Mouse (Mus musculus) midbrain, embryonic 15.5 days (tissue): ENCODE data around the gene Akap2. TPM values are rescaled to one million over a fixed set of nuclear protein-coding genes. Genes with fewer than 3 reads are reported as not detected.

ENCODE experiments used
- ATAC-seq: fragments of 200-750 bp; cut with Nextera tagmentation; replicated peaks from 2 replicates; pipeline ENCODE4 v1.8.0; 2017; ENCODE audit warnings: moderate TSS enrichment
- H3K27ac ChIP-seq: fragments of 300-500 bp; sonication (generic); 2 replicates; pipeline ENCODE4 v1.5.1; 2015; ENCODE audit warnings: mild to moderate bottlenecking, inconsistent platforms
- H3K27me3 ChIP-seq: fragments of 300-500 bp; sonication (generic); replicated peaks from 2 replicates; pipeline ENCODE4 v1.6.1; 2015; ENCODE audit warnings: inconsistent platforms
- H3K36me3 ChIP-seq: fragments of 300-500 bp; sonication (generic); replicated peaks from 2 replicates; pipeline ENCODE4 v1.6.1; 2015; ENCODE audit warnings: inconsistent platforms
- H3K4me1 ChIP-seq: fragments of 300-500 bp; sonication (generic); 2 replicates; pipeline ENCODE4 v1.6.1; 2015; ENCODE audit warnings: inconsistent platforms
- H3K4me2 ChIP-seq: fragments of 300-500 bp; sonication (generic); 2 replicates; pipeline ENCODE4 v1.6.1; 2015; ENCODE audit warnings: inconsistent platforms, mild to moderate bottlenecking, moderate library complexity
- H3K4me3 ChIP-seq: fragments of 300-500 bp; sonication (generic); 2 replicates; pipeline ENCODE4 v1.5.1; 2015; ENCODE audit warnings: mild to moderate bottlenecking, inconsistent platforms
- H3K9ac ChIP-seq: fragments of 300-500 bp; sonication (generic); 2 replicates; pipeline ENCODE4 v1.6.1; 2015; ENCODE audit warnings: mild to moderate bottlenecking, inconsistent platforms
- H3K9me3 ChIP-seq: fragments of 300-500 bp; sonication (generic); 2 replicates; pipeline ENCODE4 v1.6.1; 2016; ENCODE audit warnings: inconsistent platforms
- WGBS: fragments of 180-500 bp; shearing (Covaris S2); methylation state at CpG from one replicate; pipeline ENCODE4 v1.1.7; 2015; ENCODE audit warnings: mixed read lengths; 5-methylcytosine and 5-hydroxymethylcytosine counted together
- polyA plus RNA-seq: library from polyadenylated mRNA; unstranded; fragments of >200 nt; fragmentation: Nextera tagmentation; extraction: Ambion mirVana; gene quantifications from 2 replicates; pipeline ENCODE4 v1.2.1, GENCODE M21; 2015

The Akap2 gene
- polyA plus RNA-seq, 1 experiment from 2014 or later = 10.2 TPM

GRCm38 (mm10) chr4:57738856-57739552 is 21.5 kb downstream of the Akap2 start:
- H3K9ac ChIP-seq = no peak overlapping the region
- WGBS = 27% methylated on average over 8 of the region's 8 CpGs
- H3K4me1 ChIP-seq = no peaks in the 10 kb centered on the region
- no peaks in the 10 kb centered on the region for H3K9me3 ChIP-seq
- H3K36me3 ChIP-seq = no peaks in the 10 kb centered on the region
- H3K4me2 ChIP-seq = no peak overlapping the region
- H3K27me3 ChIP-seq = no peaks in the 10 kb centered on the region
- ATAC-seq = no peak
- H3K4me3 ChIP-seq = no peak overlapping the region
- H3K27ac ChIP-seq = no peak overlapping the region

GRCm38 (mm10) chr4:57743325-57743929 is 26.0 kb downstream of the Akap2 start:
- Histone ChIP-seq H3K36me3 (no peaks in the 10 kb centered on the region), H3K9me3 (no peaks in the 10 kb centered on the region), H3K27me3 (no peaks in the 10 kb centered on the region), H3K9ac (no peak overlapping the region), H3K27ac (no peak overlapping the region), H3K4me3 (no peak overlapping the region), H3K4me1 (0 out of 2 replicates have a peak, but pooled peaks cover 2% of the 10 kb centered on the region), H3K4me2 (no peak overlapping the region)
- no peak for ATAC-seq
- WGBS = 84% methylated on average over 11 of the region's 11 CpGs

GRCm38 (mm10) chr4:57750651-57751050 is 33.2 kb downstream of the Akap2 start:
- Histone ChIP-seq H3K36me3 (no peaks in the 10 kb centered on the region), H3K4me3 (no peak overlapping the region), H3K9ac (no peak overlapping the region), H3K27me3 (no peaks in the 10 kb centered on the region), H3K9me3 (no peaks in the 10 kb centered on the region), H3K4me1 (0 out of 2 replicates have a peak, but pooled peaks cover 2% of the 10 kb centered on the region), H3K27ac (no peak overlapping the region), H3K4me2 (no peak overlapping the region)
- 75% methylated on average over 4 of the region's 4 CpGs for WGBS
- no peak for ATAC-seq

GRCm38 (mm10) chr4:57751054-57751453 is 33.6 kb downstream of the Akap2 start:
- no peaks in the 10 kb centered on the region for H3K27me3 ChIP-seq
- 68% methylated on average over 4 of the region's 4 CpGs for WGBS

GRCm38 (mm10) chr4:57751566-57751965 is 34.1 kb downstream of the Akap2 start:
- Histone ChIP-seq H3K36me3 (no peaks in the 10 kb centered on the region), H3K4me3 (no peak overlapping the region), H3K9me3 (no peaks in the 10 kb centered on the region), H3K4me1 (0 out of 2 replicates have a peak, but pooled peaks cover 2% of the 10 kb centered on the region), H3K9ac (no peak overlapping the region), H3K4me2 (no peak overlapping the region), H3K27me3 (no peaks in the 10 kb centered on the region), H3K27ac (no peak overlapping the region)
- ATAC-seq = no peak
- WGBS = 92% methylated on average over 11 of the region's 11 CpGs

More at GRCm38 (mm10) chr4:57751054-57751453, 33.6 kb downstream of the Akap2 start:
- Histone ChIP-seq H3K4me2 (no peak overlapping the region), H3K9me3 (no peaks in the 10 kb centered on the region), H3K27ac (no peak overlapping the region), H3K4me3 (no peak overlapping the region), H3K36me3 (no peaks in the 10 kb centered on the region), H3K9ac (no peak overlapping the region), H3K4me1 (0 out of 2 replicates have a peak, but pooled peaks cover 2% of the 10 kb centered on the region)
- no peak for ATAC-seq

GRCm38 (mm10) chr4:57755085-57755484 is 37.6 kb downstream of the Akap2 start:
- WGBS = 93% methylated on average over 11 of the region's 11 CpGs

GRCm38 (mm10) chr4:57757997-57758396 is 40.5 kb downstream of the Akap2 start:
- no peaks in the 10 kb centered on the region for H3K9me3 ChIP-seq
- WGBS = 49% methylated on average over 11 of the region's 11 CpGs
- H3K27ac ChIP-seq = no peak overlapping the region
- H3K9ac ChIP-seq = no peak overlapping the region
- H3K27me3 ChIP-seq = no peaks in the 10 kb centered on the region
- ATAC-seq = no peak
- H3K4me1 ChIP-seq = no peaks in the 10 kb centered on the region
- H3K4me2 ChIP-seq = no peak overlapping the region
- H3K4me3 ChIP-seq = no peak overlapping the region
- H3K36me3 ChIP-seq = no peaks in the 10 kb centered on the region

More at GRCm38 (mm10) chr4:57755085-57755484, 37.6 kb downstream of the Akap2 start:
- no peak for ATAC-seq
- no peaks in the 10 kb centered on the region for H3K4me1 ChIP-seq
- no peak overlapping the region for H3K4me3 ChIP-seq
- H3K9ac ChIP-seq = no peak overlapping the region
- no peaks in the 10 kb centered on the region for H3K27me3 ChIP-seq
- H3K4me2 ChIP-seq = no peak overlapping the region
- no peaks in the 10 kb centered on the region for H3K9me3 ChIP-seq
- H3K27ac ChIP-seq = no peak overlapping the region
- no peaks in the 10 kb centered on the region for H3K36me3 ChIP-seq

- Histone ChIP-seq H3K36me3 (no peaks in the 10 kb centered on the region), H3K4me2 (no peak overlapping the region), H3K9ac (no peak overlapping the region), H3K4me3 (no peak overlapping the region), H3K27ac (no peak overlapping the region), H3K27me3 (no peaks in the 10 kb centered on the region), H3K9me3 (no peaks in the 10 kb centered on the region), H3K4me1 (no peaks in the 10 kb centered on the region)
- 31% methylated on average over 7 of the region's 7 CpGs for WGBS
- no peak for ATAC-seq
These were observed 45.0 kb downstream of the Akap2 start for GRCm38 (mm10) chr4:57762424-57762823.

- Histone ChIP-seq H3K9me3 (no peaks in the 10 kb centered on the region), H3K4me1 (no peaks in the 10 kb centered on the region), H3K9ac (no peak overlapping the region), H3K27me3 (no peaks in the 10 kb centered on the region), H3K4me2 (no peak overlapping the region), H3K36me3 (no peaks in the 10 kb centered on the region), H3K27ac (no peak overlapping the region), H3K4me3 (no peak overlapping the region)
- no peak for ATAC-seq
- 71% methylated on average over 1 of the region's 1 CpGs for WGBS
These were observed 46.9 kb downstream of the Akap2 start for GRCm38 (mm10) chr4:57764392-57764791.

GRCm38 (mm10) chr4:57764926-57765325 is 47.5 kb downstream of the Akap2 start:
- H3K27me3 ChIP-seq = no peaks in the 10 kb centered on the region
- no peak overlapping the region for H3K4me3 ChIP-seq
- H3K9ac ChIP-seq = no peak overlapping the region
- no peak for ATAC-seq
- no peaks in the 10 kb centered on the region for H3K9me3 ChIP-seq
- H3K4me2 ChIP-seq = no peak overlapping the region
- no peaks in the 10 kb centered on the region for H3K36me3 ChIP-seq
- no peak overlapping the region for H3K27ac ChIP-seq
- 81% methylated on average over 1 of the region's 1 CpGs for WGBS
- H3K4me1 ChIP-seq = no peaks in the 10 kb centered on the region

- Histone ChIP-seq H3K4me3 (no peak overlapping the region), H3K4me2 (no peak overlapping the region), H3K9me3 (no peaks in the 10 kb centered on the region), H3K4me1 (no peaks in the 10 kb centered on the region), H3K27ac (no peak overlapping the region), H3K27me3 (no peaks in the 10 kb centered on the region), H3K9ac (no peak overlapping the region), H3K36me3 (no peaks in the 10 kb centered on the region)
- 9% methylated on average over 4 of the region's 4 CpGs for WGBS
- no peak for ATAC-seq
These were observed 48.3 kb downstream of the Akap2 start for GRCm38 (mm10) chr4:57765806-57766205.

- ATAC-seq = no peak
- 81% methylated on average over 3 of the region's 3 CpGs for WGBS
These were observed 51.5 kb downstream of the Akap2 start for GRCm38 (mm10) chr4:57769007-57769406.

More at GRCm38 (mm10) chr4:57769007-57769406, 51.5 kb downstream of the Akap2 start:
- Histone ChIP-seq H3K27me3 (no peaks in the 10 kb centered on the region), H3K9me3 (no peaks in the 10 kb centered on the region), H3K4me1 (no peaks in the 10 kb centered on the region), H3K4me2 (no peak overlapping the region), H3K27ac (no peak overlapping the region), H3K9ac (no peak overlapping the region), H3K4me3 (no peak overlapping the region), H3K36me3 (no peaks in the 10 kb centered on the region)
